Mouse (Mus musculus): Measurements from ENCODE around the gene Smyd1. TPM values are rescaled to one million over a fixed set of nuclear protein-coding genes. Genes with fewer than 3 reads are reported as not detected.
"Not testable (repeated sequence)": the region's sequence is repeated elsewhere in the genome, so short reads cannot be mapped to it uniquely, and the experiment has no call there.

Gene Smyd1
- total RNA-seq (2015; ENCODE audit: low replicate concordance) (not detected in 2 replicates), total RNA-seq (2017; ENCODE audit: low replicate concordance) (0.26 TPM in 1 of 2 replicates, not detected in the other)

DNA sequence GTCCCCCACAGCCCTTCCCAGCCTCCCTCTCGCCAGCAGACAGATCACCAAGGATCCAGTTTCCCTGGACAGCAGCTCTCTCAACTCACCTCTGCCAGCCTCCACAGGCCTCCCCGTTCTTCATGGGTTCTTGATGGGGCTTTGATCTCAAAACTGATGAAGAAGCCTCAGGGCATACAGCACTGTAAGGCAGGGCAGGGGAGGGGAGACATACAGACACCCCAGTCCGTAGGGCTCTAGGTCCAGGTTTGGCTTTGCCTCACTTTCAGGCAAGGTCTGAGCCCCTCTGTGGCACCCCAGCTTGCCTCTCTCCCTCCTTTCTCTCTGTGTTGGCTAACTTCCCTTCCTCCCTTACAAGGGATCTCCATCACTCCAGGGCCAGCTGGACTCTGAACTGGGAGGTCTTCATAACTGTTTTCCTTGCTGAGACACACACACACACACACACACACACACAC lies at the start of gene Smyd1:
Gene Smyd1, minus strand, starts transcription at position 408 of the 458 bp plus-strand sequence.
- ATAC-seq (replicated peaks; ENCODE audit: low FRiP score, poor library complexity, severe bottlenecking): no peak

DNA sequence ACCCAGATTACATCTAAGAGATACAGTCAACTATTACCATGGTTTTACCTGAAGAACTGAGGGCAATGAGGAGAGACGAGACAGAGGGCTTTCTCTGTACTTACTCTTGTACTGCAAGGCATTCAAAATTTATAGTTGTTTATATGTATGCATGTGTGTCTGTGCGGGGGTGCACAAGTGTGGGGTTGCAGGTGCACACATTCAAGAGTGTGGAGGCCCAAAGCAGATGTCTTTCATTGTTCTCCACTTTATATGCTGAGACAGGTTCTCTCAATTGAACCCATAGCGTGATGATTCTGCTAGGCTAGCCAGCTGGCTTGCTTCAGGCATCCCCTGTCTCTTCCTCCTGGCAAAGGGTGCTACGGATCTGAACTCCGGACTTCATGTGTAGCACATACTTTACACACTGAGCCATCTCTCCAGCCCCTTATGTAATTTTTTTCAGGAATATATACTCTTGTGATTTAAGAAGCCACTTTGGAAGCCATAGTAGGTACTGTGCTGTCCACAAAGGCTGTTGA lies 49.1 kb upstream of the Smyd1 start:
- no peak for ATAC-seq (replicated peaks; ENCODE audit: low FRiP score, poor library complexity, severe bottlenecking)

DNA sequence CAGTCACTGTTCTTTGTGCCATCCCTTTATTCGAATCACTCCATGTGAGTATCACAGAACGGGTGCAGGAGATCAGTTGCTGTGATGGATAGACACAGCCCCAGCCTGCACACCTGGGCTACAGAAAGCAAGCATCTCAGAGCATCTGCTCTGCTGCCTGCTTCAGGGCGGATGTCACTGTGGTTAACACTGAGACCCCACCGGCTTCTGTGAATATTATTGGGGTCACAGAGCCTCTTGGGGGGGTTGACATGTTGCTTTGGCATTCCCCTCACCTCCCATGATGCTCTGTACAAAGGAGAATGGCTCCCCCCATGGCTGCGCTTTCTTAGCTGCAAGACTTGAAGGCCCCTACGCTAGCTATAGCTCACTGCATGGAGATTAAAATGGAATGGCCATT lies 47.4 kb upstream of the Smyd1 start:
- no peak for ATAC-seq (replicated peaks; ENCODE audit: low FRiP score, poor library complexity, severe bottlenecking)

DNA sequence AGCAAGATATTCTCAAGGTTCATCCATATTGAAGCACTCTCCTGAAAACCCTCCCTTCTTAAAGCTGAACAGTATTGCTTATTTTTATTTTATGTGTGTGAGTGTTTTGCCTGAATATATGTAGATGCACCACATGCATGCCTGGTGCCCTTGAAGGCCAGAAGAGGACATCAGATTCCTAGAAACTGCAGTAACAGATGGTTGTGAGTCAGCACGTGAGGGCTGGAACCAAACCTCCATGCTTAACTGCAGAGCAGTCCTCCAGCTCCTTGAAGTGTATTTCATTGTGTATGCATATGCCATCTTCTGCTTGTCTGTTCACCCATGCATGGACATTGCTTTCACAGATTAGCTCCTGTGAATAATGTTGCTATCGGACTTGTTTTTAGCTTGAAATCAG lies 42.0 kb upstream of the Smyd1 start:
- no peak for ATAC-seq (replicated peaks; ENCODE audit: low FRiP score, poor library complexity, severe bottlenecking)

DNA sequence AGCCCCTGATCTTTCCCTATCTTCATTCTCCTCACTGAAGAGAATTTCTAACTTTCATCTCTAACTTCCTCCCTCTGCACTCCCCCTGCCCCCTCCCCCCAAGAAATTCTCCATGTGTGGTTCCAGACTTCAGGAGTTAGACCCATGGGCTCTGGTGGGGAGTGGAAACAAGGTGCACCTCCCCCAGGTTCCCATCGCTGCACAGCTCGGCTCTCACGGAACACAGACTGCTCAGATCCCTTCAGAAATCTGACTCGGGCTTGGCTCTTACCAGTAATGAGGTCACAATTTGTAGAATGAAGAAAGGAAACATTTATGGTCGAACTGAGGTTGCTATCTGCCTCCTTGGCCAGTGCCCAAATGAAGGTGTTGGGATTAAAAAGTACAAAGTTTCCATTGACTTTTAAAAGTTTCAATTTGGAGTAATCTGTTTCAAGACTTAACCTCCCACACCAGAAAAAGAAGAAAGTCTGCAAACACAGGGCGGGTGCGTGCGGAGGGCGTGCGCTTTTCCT lies 39.2 kb upstream of the Smyd1 start:
- no peak for ATAC-seq (replicated peaks; ENCODE audit: low FRiP score, poor library complexity, severe bottlenecking)

DNA sequence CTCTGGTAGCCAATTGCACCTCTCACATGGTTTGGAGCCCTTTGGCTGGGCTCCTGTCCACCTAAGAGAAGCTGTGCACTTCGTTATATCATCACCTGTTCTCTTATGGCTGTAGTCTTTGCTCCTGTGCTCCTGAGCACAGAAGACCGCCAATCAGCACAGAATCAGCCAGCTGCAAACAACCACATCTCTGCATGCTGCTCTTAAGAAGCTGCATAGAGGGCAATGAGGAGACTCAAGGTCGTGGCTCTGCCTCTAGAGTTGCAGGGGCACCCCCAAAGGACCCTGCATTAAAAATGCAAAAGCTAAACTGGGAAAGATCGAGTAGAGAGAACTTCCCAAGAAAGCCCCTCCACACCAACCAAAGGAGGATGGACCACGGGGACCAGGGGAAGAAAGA lies 38.7 kb upstream of the Smyd1 start:
- ATAC-seq (replicated peaks; ENCODE audit: low FRiP score, poor library complexity, severe bottlenecking): no peak

DNA sequence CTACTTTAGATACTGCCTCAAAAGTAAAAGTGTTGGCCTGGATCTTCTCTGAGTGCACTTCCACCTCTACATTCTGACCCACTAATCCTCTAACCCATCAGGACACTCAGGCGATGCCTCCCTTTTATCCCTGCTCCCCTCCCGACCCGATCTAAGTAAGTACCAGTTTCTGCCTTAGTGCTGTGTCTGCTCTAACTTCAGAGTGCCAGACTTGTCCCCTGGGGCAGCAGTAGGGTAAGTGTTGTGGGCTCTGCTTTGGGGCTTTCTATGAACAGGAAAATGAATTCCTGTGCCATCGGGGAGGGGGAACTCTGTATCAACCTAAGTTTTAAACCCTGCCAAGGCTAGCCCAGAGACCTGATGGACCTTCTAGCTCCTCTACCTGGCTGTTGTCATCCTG lies 38.2 kb upstream of the Smyd1 start:
- ATAC-seq (replicated peaks; ENCODE audit: low FRiP score, poor library complexity, severe bottlenecking): no peak

DNA sequence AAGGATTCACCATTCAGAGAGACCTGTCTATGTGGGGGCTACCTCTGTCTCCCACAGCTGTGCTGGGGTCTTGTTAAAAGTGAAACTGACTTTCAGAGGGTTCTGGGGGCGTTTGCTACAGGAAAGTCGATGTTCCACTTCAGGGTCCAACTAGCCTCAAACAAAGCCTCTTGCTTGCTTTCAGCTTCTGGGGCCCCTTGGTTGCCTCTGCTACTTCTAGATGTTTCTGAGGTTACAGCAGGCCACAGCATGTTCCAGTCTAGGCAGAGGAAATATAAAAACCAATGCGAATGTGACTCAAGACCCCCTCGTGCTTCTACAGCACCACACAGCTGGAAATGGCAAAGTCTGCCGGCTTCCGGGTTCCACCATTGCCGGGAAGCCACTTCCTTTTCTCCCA lies 35.5 kb upstream of the Smyd1 start:
- ATAC-seq (replicated peaks; ENCODE audit: low FRiP score, poor library complexity, severe bottlenecking): no peak

DNA sequence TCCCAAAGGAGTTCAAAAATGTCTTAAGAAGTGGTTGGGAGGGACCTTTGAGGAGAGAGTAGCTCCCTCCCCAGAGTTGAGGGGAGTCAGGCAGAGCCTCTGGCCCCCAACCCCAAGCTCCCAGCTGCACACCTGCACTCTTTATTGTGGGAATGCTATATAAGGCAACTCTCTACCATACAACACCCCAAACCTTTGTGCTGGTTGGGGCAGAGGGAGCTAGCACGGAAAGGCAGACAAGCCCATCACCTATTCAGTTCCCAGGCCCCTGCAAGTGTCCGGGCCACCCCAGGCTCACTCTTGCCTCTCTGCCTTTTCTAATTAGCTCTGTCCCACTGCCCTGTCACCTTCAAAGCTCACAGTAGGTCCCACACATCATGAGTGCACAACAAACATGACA lies 31.7 kb upstream of the Smyd1 start:
- no peak for ATAC-seq (replicated peaks; ENCODE audit: low FRiP score, poor library complexity, severe bottlenecking)

DNA sequence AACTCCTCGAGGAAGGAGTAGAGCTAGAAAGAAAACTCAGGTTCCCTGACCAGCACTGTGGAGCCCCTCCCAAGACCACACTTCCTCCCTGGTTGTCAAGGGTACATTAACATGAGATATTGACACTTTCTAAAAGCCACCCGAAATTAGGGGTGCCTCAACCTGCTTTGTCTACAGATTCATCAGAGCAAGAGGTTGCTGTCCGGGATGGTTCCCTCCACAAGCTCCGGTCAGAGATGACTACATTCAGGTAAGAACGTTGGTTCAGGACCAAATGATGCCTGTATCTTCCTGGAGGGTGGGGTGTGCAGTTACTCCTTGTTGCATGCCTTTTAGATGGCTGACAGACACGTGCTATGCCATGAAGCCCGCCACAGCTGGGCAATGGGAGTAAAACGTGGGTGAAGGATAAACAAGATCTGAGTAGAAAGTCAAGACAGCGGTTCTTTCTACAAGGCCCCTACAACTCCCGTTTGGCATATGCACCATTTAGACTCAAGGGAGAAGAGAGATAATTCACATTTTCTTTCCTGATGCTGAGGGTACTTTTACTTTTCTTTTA lies 30.9 kb upstream of the Smyd1 start:
- ATAC-seq (replicated peaks; ENCODE audit: low FRiP score, poor library complexity, severe bottlenecking): no peak

DNA sequence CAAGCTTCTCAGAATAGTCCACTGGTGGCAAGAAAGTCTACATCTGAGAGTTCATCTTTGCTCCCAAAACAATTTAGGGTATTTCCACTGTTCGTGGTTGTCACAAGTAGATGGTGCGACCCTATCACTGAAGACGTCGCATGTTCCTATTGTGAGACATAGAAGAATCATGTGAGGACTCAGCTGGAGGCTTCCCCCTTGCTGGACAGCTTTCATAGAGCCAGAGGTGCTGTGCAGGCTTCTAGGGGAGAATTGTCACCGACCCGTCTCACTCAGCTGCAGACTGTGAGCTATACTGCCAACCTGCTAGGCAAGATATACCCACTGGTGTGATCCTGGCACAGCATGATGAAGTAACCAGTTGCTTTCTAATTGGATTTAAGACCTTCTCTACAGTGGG lies 30.2 kb upstream of the Smyd1 start:
- no peak for ATAC-seq (replicated peaks; ENCODE audit: low FRiP score, poor library complexity, severe bottlenecking)

DNA sequence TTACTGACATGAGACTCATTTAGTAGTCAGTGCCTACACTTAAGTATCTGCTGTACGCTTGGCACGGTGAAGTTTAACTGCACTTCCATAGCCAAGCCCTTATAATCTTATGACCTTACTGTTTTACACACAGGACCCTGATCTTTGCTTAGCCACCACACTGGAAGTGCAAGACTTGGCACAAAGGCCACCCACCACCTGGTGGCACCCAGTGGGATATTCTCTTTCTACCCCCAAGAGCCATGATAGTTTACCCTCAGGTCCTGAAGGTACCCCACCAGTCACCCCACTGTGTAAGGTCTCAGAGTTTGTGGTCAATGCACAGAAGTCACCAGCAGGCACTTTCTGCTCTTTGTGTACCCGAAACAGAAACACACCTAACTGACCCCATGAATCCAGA lies 29.2 kb upstream of the Smyd1 start:
- no peak for ATAC-seq (replicated peaks; ENCODE audit: low FRiP score, poor library complexity, severe bottlenecking)

DNA sequence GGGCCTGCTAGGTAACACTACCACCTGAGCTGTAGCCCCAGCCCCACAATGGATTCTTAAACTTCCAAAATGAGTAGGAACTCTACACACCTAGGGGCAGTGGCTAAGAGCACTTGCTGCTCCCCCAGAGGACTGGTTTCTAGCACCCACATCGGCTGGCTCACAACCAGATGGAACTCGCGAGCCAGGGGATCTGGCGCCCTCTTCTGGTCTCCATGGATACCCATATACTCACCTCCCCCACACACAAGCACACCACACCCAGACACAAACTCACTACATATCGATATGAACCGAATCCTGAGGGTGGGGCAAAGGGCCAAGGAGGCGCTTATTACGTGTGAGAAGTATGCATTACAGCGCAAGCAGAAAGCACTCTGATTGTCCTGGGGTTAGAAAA lies 26.0 kb upstream of the Smyd1 start:
- ATAC-seq (replicated peaks; ENCODE audit: low FRiP score, poor library complexity, severe bottlenecking): no peak

DNA sequence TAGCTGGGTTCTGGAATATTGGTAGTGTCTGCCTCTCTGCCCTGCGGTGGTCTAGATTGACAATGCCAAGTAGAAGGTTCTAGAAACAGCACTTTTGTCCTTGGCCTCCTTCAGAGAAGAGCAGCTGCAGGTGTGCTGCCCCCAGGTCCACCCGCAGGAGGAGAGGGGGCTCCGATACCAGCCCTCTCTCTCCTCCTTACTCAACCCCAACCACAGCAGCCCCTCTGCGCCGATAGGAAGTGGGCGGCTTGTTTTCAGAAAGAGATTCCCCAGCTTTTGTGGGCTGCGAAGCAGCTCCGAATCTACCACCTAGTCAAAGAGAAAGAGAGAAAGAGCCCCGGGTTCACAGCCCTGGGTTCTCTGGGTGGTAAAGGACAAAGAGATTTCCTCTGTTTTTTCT lies 19.1 kb upstream of the Smyd1 start:
- no peak for ATAC-seq (replicated peaks; ENCODE audit: low FRiP score, poor library complexity, severe bottlenecking)

DNA sequence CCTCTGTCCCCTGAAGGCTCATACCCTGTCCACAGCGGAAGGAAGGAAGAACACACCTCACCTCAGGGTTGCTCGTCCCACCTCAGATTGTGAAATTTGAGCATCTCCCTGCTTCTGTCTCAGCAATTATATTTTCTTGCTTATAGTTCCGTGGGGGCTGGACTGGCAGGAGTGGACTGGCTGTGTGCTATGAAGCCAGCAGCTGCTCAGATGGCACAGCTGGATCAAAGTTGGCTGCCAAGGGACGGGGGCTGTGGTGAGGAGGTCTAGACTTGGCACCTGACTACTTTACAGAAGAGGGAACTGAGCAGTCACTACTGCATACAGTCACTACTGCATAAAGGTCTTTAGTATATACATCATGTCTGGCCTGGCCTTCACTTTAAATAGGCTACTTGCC lies 17.3 kb upstream of the Smyd1 start:
- no peak for ATAC-seq (replicated peaks; ENCODE audit: low FRiP score, poor library complexity, severe bottlenecking)

DNA sequence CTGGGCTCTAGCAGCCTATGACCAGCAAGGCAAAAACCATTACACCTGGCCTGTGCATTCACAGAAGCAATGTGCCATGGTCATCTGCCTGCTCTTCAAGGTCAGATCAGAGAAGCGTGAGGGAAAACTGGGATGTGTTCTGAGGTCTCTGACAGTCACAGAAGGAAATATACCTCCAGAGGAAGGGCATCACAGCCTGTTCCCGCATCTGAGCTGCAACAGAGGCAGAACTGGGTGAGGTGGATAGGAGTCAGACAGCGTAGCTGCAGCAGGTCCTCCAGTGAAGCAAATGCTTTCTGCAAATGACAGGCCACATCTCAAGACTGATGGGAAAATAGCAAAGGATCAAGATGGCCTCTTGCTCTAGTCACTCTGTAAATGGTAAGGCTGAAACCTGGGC lies 16.9 kb upstream of the Smyd1 start:
- no peak for ATAC-seq (replicated peaks; ENCODE audit: low FRiP score, poor library complexity, severe bottlenecking)

DNA sequence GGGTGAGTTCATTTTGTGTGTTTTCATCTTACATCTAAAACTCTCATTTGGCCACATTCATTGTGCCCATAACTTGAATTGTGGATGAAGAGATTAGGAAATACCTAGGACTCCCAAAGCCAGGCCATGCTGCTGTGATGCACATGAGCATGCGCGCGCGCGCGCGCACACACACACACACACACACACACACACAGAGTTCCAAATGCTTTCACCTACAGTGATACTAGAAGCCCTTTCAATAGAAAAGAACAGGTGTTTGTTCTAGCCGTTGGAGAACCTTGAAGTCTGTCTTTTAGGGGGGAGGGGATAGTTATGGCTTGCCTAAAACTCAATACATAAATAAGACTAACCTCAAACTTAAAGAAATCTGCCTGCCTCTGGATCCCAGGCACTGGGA lies 15.6 kb upstream of the Smyd1 start:
- ATAC-seq (replicated peaks; ENCODE audit: low FRiP score, poor library complexity, severe bottlenecking): no peak

DNA sequence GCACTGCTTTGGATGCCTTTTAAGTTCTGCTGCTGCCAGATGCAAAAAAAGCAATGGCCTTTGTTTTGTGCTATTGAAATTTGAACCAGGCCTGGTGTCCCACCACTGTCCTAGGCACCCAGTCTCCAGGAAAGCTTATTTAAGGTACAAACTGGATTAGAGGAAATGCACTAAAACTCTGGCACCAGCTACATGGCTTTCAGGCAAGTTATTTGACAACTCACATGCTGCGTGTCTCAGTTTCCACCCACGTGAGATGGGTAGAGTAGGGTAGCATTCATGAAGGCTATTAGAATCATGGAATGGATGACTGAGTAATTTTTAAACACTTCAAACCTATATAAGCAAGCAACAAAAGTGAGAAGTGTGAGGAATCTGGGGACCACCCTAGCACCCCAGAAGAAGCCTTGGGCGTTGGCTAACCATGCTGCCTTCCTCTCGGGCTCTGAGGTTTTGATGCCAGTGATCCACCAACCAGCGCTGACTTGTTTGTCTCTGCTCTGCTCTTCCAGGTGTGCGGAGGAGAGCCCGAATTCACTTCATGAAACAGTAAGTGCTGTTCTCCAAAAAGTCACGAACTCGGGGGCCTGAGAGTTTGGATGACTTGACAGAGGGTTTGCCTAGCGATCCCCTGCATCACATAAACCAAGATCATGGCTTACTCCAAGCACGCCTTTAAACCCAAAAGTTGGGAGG lies 11.7 kb upstream of the Smyd1 start:
- no peak for ATAC-seq (replicated peaks; ENCODE audit: low FRiP score, poor library complexity, severe bottlenecking)

DNA sequence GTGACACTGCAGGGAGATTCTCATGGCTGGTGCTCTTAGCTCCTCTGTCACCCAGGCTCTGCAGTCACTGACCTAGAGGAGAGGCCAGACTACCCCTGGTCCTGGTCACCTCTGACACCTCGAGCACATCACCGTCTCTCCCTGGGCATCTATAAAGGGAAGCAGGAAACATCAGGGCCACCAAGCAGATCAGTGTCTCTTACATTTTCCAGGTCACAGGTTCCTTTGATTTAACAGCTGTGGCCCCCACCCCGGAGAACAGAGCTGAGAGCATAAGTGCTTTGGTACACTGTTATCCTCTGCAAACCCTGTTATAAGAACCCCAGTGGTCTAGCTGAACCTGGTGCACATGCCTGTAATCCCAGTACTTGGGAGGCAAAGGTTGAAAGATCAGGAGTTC lies 11.0 kb upstream of the Smyd1 start:
- no peak for ATAC-seq (replicated peaks; ENCODE audit: low FRiP score, poor library complexity, severe bottlenecking)

DNA sequence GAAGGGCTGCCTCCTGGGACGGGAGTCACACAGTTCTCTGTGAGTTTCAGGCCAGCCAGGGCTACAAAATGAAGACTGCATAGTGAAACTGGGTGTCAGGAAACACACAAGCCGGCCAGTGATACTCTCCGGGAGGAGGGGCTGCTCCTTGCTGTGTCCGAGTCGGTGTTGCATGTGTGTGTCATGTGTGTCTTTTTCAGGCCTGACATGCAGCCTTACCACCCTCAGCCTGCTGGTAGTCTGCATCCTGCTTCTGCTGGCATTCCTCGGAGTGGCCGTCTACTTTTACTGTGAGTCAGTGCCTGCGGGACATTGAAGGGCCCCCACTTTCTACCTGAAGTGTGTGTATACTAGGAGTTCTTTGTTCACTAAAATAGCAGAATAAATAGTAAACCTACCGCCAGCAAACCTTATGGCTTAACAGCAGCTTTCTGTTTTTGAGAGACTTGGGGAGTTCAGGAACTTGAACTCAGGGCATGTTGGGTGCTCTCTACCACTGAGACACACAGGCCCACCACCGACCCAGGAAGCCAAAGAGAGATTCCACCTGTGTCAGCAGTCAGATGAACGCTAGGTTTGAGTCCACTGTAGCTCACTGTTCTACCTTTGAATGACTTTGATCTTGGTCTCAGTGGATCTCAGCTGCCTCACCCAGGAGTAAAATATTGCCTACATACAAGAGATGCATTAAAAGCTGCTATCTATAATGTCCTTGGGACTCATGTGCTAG lies 10.4 kb upstream of the Smyd1 start:
- ATAC-seq (replicated peaks; ENCODE audit: low FRiP score, poor library complexity, severe bottlenecking): no peak

DNA sequence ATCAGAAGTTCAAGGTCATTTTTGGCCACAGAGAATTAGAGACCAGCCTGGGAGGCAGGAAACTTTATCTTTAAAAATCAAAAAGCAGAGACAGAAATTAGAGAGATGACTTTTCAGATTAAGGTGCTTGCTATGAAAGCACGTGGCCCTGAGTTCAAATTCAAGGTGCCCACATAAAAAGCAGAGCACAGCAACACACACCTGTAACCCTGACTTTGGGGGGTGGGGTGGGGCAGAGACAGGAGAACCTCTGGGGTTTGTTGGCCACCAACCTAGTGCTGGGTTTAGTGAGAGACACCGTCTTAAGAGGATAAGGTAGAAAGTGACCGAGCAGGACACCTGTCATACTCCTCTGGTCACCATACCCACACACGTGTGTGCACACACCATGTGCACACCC lies 9.5 kb upstream of the Smyd1 start:
- ATAC-seq (replicated peaks; ENCODE audit: low FRiP score, poor library complexity, severe bottlenecking): not testable (repeated sequence)
